ENCODE assay signal across 30 mouse cellular contexts in the genomic region with DNA sequence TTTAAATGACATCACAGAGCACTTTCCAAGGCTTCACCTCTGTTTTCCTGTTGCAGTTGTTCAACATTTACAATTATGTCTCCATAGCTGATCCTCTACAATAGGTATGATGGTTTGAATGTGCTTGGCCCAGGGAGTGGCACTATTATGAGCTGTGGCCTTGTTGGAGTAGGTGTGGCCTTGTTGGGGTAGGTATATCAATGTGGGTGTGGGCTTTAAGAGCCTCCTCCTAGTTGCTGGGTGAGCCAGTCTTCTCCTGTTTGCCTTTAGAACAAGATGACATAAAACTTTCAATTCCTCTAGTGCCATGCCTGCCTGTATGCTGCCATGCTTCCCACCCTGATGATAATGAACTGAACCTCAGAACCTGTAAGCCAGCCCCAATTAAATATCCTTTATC. TPM values are rescaled to one million over a fixed set of nuclear protein-coding genes. Genes with fewer than 3 reads are reported as not detected.
DNase-seq lines count a peak whose midpoint lies in the region; ATAC-seq lines count a peak whose summit lies in the region.
"Had no signal": no experiment of that assay in that cellular context is flagged by ENCODE, and none has a peak within 500 bp of the region (broad histone marks: within the 10 kb centered on the region; RNA-seq: fewer than 3 reads in every experiment).

No protein-coding gene starts in this region.

- no peaks in the 10 kb centered on the region for H3K27me3 ChIP-seq in intestine, embryonic 15.5 days (replicated peaks)
- no peaks in the 10 kb centered on the region for H3K27me3 ChIP-seq in liver, embryonic 12.5 days (replicated peaks)
- H3K27me3 ChIP-seq in stomach, embryonic 15.5 days (replicated peaks), result no peaks in the 10 kb centered on the region
- H3K27me3 ChIP-seq: CH12.LX; heart, embryonic 13.5 days; hindbrain, embryonic 12.5 days; limb, embryonic 12.5 days; megakaryocyte, embryonic 14.5 days; midbrain, embryonic 13.5 days had no signal

- no peak overlapping the region for H3K4me3 ChIP-seq in intestine, embryonic 15.5 days (replicated peaks)
- peak overlapping the region; percentile 9; the same call in 1 of the 2 replicates for H3K4me3 ChIP-seq in liver, embryonic 12.5 days
- H3K4me3 ChIP-seq in stomach, embryonic 15.5 days (replicated peaks), result no peak overlapping the region
- H3K4me3 ChIP-seq: forebrain, embryonic 10.5 days; heart, embryonic 13.5 days; hindbrain, embryonic 12.5 days; layer of hippocampus, adult 2 months; limb, embryonic 12.5 days; megakaryocyte, embryonic 14.5 days; midbrain, embryonic 13.5 days had no signal

- H3K9ac ChIP-seq in intestine, embryonic 15.5 days, result no peak overlapping the region
- peak overlapping the region; percentile 51; the same call in 1 of the 2 replicates for H3K9ac ChIP-seq in liver, embryonic 12.5 days
- no peak overlapping the region for H3K9ac ChIP-seq in stomach, embryonic 15.5 days
- H3K9ac ChIP-seq: heart, embryonic 13.5 days; hindbrain, embryonic 12.5 days; limb, embryonic 12.5 days; midbrain, embryonic 13.5 days had no signal

- ATAC-seq in intestine, embryonic 15.5 days, result peak; percentile 88
- peak; percentile 91 for ATAC-seq in liver, embryonic 12.5 days
- peak; percentile 88 for ATAC-seq in stomach, embryonic 15.5 days (ENCODE audit: insufficient read depth, low FRiP score, low read depth)
- no peak for ATAC-seq in cerebellum, adult (ENCODE audit: insufficient number of reproducible peaks, low FRiP score, low TSS enrichment)
- ATAC-seq: activated CD4-positive, CD25-positive, alpha-beta regulatory T cell, adult 4 months; forebrain, embryonic 16.5 days; midbrain, embryonic 13.5 days had no signal

- peak; percentile 52 for DNase-seq in c-Kit-negative CD71-positive TER-119-positive erythroid progenitor cells, embryonic 14.5 days (ENCODE audit: low read depth, low spot score)
- DNase-seq in right cerebral cortex, adult 18-20 months, result no peak
- no peak for DNase-seq in urinary bladder, postnatal 4 days (ENCODE audit: low spot score in 2 of 2)
- DNase-seq: adrenal gland, postnatal 10 days; B cell, adult 2 months; cerebellum, adult 9-10 months; gastrocnemius, postnatal 14 days; heart, postnatal 14 days; kidney, adult 2 months; kidney, postnatal 10 days; lung, adult 2 months; lung, postnatal 36 days; right cerebral cortex, postnatal 25 days; spleen, adult 18-20 months; thymus, adult 2 months had no signal

- H3K4me2 ChIP-seq in intestine, embryonic 15.5 days (replicated peaks), result no peak overlapping the region
- H3K4me2 ChIP-seq in liver, embryonic 12.5 days, result peak overlapping the region; percentile 61
- no peak overlapping the region for H3K4me2 ChIP-seq in stomach, embryonic 15.5 days
- H3K4me2 ChIP-seq: heart, embryonic 13.5 days; hindbrain, embryonic 12.5 days; limb, embryonic 12.5 days; midbrain, embryonic 13.5 days had no signal

- H3K36me3 ChIP-seq in intestine, embryonic 15.5 days, result no peaks in the 10 kb centered on the region
- H3K36me3 ChIP-seq in liver, embryonic 12.5 days, result no peaks in the 10 kb centered on the region
- no peaks in the 10 kb centered on the region for H3K36me3 ChIP-seq in stomach, embryonic 15.5 days
- H3K36me3 ChIP-seq: forebrain, embryonic 10.5 days; G1E; heart, embryonic 13.5 days; hindbrain, embryonic 12.5 days; limb, embryonic 12.5 days; midbrain, embryonic 13.5 days had no signal

- no peaks in the 10 kb centered on the region for H3K9me3 ChIP-seq in intestine, embryonic 15.5 days
- H3K9me3 ChIP-seq in liver, embryonic 12.5 days (replicated peaks), result no peaks in the 10 kb centered on the region
- no peaks in the 10 kb centered on the region for H3K9me3 ChIP-seq in stomach, embryonic 15.5 days
- H3K9me3 ChIP-seq: forebrain, embryonic 10.5 days; G1E; heart, embryonic 13.5 days; hindbrain, embryonic 12.5 days; limb, embryonic 12.5 days; megakaryocyte, embryonic 14.5 days; midbrain, embryonic 13.5 days had no signal

- H3K27ac ChIP-seq in intestine, embryonic 15.5 days, result no peak overlapping the region
- H3K27ac ChIP-seq in liver, embryonic 12.5 days, result peak overlapping the region; percentile 89
- H3K27ac ChIP-seq in stomach, embryonic 15.5 days, result no peak overlapping the region
- H3K27ac ChIP-seq: forebrain, embryonic 10.5 days; heart, embryonic 13.5 days; hindbrain, embryonic 12.5 days; layer of hippocampus, adult 2 months; limb, embryonic 12.5 days; midbrain, embryonic 13.5 days had no signal

- H3K4me1 ChIP-seq in intestine, embryonic 15.5 days (replicated peaks), result no peaks in the 10 kb centered on the region
- peaks cover 40% of the 10 kb centered on the region for H3K4me1 ChIP-seq in liver, embryonic 12.5 days
- H3K4me1 ChIP-seq in stomach, embryonic 15.5 days, result no peaks in the 10 kb centered on the region
- H3K4me1 ChIP-seq: forebrain, embryonic 10.5 days; hindbrain, embryonic 12.5 days; limb, embryonic 12.5 days; megakaryocyte, embryonic 14.5 days; midbrain, embryonic 13.5 days had no signal

RNA-seq across cellular contexts. Expression of gene Syt14, which starts 42.1 kb away (rescaled TPM):
- 1.9 and 2.3 TPM in 2 replicates for polyA plus RNA-seq in intestine, embryonic 15.5 days (2015; fragmentation: Nextera tagmentation; extraction: Ambion mirVana)
- polyA plus RNA-seq in liver, embryonic 12.5 days (2016; fragmentation: Nextera tagmentation; extraction: Ambion mirVana), result 5.5 and 6.0 TPM in 2 replicates
- polyA plus RNA-seq in stomach, embryonic 15.5 days (2015; fragmentation: Nextera tagmentation; extraction: Ambion mirVana), result 1.7 and 1.9 TPM in 2 replicates
- polyA plus RNA-seq: G1E had no signal
